Mouse (Mus musculus) cerebellum, postnatal 25 days (tissue): ENCODE measurements at regions not wholly inside any gene's neighbourhood (a gene's known extent, or its start where the extent isn't known, plus 50 kb on each side); places are given as distances from the start of the nearest gene placed in this dataset.
A peak's percentile ranks its signal among the peaks of the same experiment; 100 is the strongest.

Experiments used
- DNase-seq, 2 experiments: peaks; one replicate each; pipeline ENCODE4 v3.0.0; 2021; ENCODE audit warnings: mixed read lengths in 2 of 2

DNA sequence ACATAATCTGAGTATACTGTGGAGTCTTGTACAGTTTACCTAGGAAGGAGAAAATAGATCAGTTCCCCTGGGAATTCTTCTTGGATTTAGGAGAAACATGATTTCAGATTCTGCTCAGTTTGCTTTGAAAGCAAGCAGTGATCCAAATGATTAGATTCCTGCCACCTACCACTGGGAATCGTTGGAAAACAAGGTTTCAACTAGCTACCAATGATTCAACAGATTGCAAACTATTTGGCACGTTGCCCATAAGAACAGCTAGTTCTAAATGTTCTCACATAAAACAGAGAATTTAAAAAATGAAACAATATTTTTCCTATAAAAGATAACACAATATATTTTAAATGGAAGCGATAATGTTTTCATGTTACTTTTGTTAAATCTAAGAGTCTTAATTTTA lies 54.8 kb downstream of the G6pd2 start:
- DNase-seq, result peak in 1 of 2 experiments; percentile 2
